Mouse (Mus musculus): ENCODE results near the gene Hnrnpl.
A peak's percentile ranks its signal among the peaks of the same experiment; 100 is the strongest.

DNA sequence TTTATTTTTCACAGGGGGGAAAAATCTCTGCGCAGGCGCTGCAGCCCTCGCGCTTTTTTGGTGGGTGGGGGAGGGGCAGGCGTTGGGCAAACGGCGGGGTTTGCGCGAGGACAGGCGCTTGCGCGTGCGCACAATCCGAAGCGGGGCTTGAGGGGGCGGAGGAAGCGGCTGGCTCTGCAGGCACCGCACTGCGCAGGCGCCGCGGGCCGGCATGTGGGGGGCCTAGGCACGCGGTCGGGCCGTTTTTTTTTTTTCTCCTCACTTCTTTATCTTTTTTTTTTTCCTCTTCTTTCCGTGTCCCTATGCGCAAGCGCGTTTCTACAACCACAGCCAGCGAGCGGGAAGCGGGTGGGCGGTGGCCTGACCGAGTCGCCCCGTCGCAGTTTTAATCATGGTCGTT lies 2.9 kb downstream of the Hnrnpl start:
- TF ChIP-seq CTCF (IDR thresholded peaks at IDR 0.05) (no peak), EP300 (IDR thresholded peaks at IDR 0.05; ENCODE audit: insufficient read depth, low read depth, low read length) (0 out of 2 replicates have a peak, but pooled peaks have one; percentile 30), POLR2A (IDR thresholded peaks at IDR 0.05; ENCODE audit: insufficient read depth, low read depth, low read length) (0 out of 2 replicates have a peak, but pooled peaks have one; percentile 32)

All from heart, adult 2 months (tissue).